ENCODE assay signal across 26 mouse cellular contexts in the genomic region with DNA sequence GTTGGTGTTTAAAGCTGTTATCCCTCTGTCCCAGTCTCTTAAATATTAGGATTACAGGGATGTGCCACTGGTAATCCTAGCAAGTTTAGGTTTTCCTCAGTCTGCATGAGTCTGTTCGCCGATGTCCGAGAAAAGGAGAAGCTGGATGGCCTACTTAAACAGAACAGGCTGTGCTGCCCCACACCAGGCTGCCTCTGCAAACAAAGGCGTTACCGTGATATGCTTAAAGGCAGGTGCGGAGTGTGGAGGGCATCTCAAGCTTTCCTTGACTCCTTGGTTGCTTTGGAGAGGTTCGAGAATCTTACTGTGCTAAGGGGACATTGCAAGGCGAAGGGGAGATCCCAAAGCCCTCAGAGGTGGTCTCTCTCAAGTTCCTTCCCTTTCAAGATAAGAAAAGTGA. TPM values are rescaled to one million over a fixed set of nuclear protein-coding genes. Genes with fewer than 3 reads are reported as not detected.
DNase-seq lines count a peak whose midpoint lies in the region; ATAC-seq and TF ChIP-seq lines count a peak whose summit lies in the region.
"Had no signal": no experiment of that assay in that cellular context is flagged by ENCODE, and none has a peak within 500 bp of the region (broad histone marks: within the 10 kb centered on the region; RNA-seq: fewer than 3 reads in every experiment).

No protein-coding gene starts in this region.

- no peaks in the 10 kb centered on the region for H3K4me1 ChIP-seq in neural tube, embryonic 15.5 days
- H3K4me1 ChIP-seq in limb, embryonic 10.5 days: peaks cover 36% of the 10 kb centered on the region
- peaks cover 19% of the 10 kb centered on the region for H3K4me1 ChIP-seq in limb, embryonic 14.5 days (ENCODE audit: control insufficient read depth, insufficient read depth, low read length)
- H3K4me1 ChIP-seq: hindbrain, embryonic 12.5 days had no signal

- H3K4me2 ChIP-seq in neural tube, embryonic 15.5 days: no peak overlapping the region
- H3K4me2 ChIP-seq in limb, embryonic 14.5 days (replicated peaks; ENCODE audit: low read depth, low read length, severe bottlenecking): no peak overlapping the region
- H3K4me2 ChIP-seq: embryonic facial prominence, embryonic 15.5 days; hindbrain, embryonic 12.5 days had no signal

- no peak overlapping the region for H3K4me3 ChIP-seq in neural tube, embryonic 15.5 days (replicated peaks)
- no peak overlapping the region for H3K4me3 ChIP-seq in limb, embryonic 10.5 days
- no peak overlapping the region for H3K4me3 ChIP-seq in limb, embryonic 14.5 days (replicated peaks; ENCODE audit: low read length)
- H3K4me3 ChIP-seq: embryonic facial prominence, embryonic 15.5 days; erythroblast, embryonic 14.5 days; heart, embryonic 10.5 days; hindbrain, embryonic 12.5 days had no signal

- peak; percentile 25 for DNase-seq in neural tube, embryonic 10.5 days (ENCODE audit: extremely low spot score, low spot score)
- DNase-seq in limb, embryonic 10.5 days (ENCODE audit: low spot score): peak; percentile 59
- no peak for DNase-seq in limb, embryonic 14.5 days (ENCODE audit: low spot score)
- no peak for DNase-seq in cerebellum, adult 11-12 months
- no peak for DNase-seq in adrenal gland, adult (ENCODE audit: inconsistent age in 2 of 2, low spot score in 1 of 2)
- no peak for DNase-seq in B cell, adult 2 months
- DNase-seq: adrenal gland, adult 8-10 months; cerebellum, adult 18-20 months; cerebellum, adult 9-11 months; cerebellum, postnatal 36 days; gastrocnemius, postnatal 10 days; heart, adult 18-20 months; heart, postnatal 10 days; heart, postnatal 4 days had no signal

- H3K27ac ChIP-seq in neural tube, embryonic 15.5 days (replicated peaks): no peak overlapping the region
- peak overlapping the region; percentile 80 for H3K27ac ChIP-seq in limb, embryonic 10.5 days
- H3K27ac ChIP-seq in limb, embryonic 14.5 days (replicated peaks; ENCODE audit: low read depth, low read length): peak overlapping the region; percentile 63
- H3K27ac ChIP-seq: heart, embryonic 10.5 days; hindbrain, embryonic 12.5 days had no signal

- WGBS in neural tube, embryonic 15.5 days: 87% methylated on average over 8 of the region's 8 CpGs
- WGBS in limb, embryonic 10.5 days: 63% methylated on average over 8 of the region's 8 CpGs
- WGBS in limb, embryonic 14.5 days: 38% methylated on average over 8 of the region's 8 CpGs

- H3K9ac ChIP-seq in neural tube, embryonic 15.5 days (replicated peaks): no peak overlapping the region
- H3K9ac ChIP-seq in limb, embryonic 14.5 days (ENCODE audit: low read depth, low read length, severe bottlenecking): no peak overlapping the region
- H3K9ac ChIP-seq: embryonic facial prominence, embryonic 15.5 days; hindbrain, embryonic 12.5 days had no signal

- H3K36me3 ChIP-seq in neural tube, embryonic 15.5 days: no peaks in the 10 kb centered on the region
- H3K36me3 ChIP-seq in limb, embryonic 10.5 days: no peaks in the 10 kb centered on the region
- H3K36me3 ChIP-seq in limb, embryonic 14.5 days (ENCODE audit: control insufficient read depth, insufficient read depth, low read length): no peaks in the 10 kb centered on the region
- H3K36me3 ChIP-seq: embryonic facial prominence, embryonic 15.5 days; heart, embryonic 10.5 days; hindbrain, embryonic 12.5 days had no signal

- TF ChIP-seq POLR2A in limb, embryonic 14.5 days (IDR thresholded peaks at IDR 0.05; ENCODE audit: borderline replicate concordance, extremely low read depth, insufficient read depth, insufficient read length): no peak

- ATAC-seq in neural tube, embryonic 15.5 days (ENCODE audit: low FRiP score): no peak
- no peak for ATAC-seq in limb, embryonic 14.5 days (ENCODE audit: low FRiP score, low read depth)
- ATAC-seq: forebrain, embryonic 16.5 days; hindbrain, embryonic 16.5 days had no signal

- H3K27me3 ChIP-seq in neural tube, embryonic 15.5 days (replicated peaks): no peaks in the 10 kb centered on the region
- no peaks in the 10 kb centered on the region for H3K27me3 ChIP-seq in limb, embryonic 10.5 days (ENCODE audit: low read depth, poor library complexity, severe bottlenecking)
- H3K27me3 ChIP-seq in limb, embryonic 14.5 days (ENCODE audit: control insufficient read depth, insufficient read depth, low read length): no peaks in the 10 kb centered on the region
- H3K27me3 ChIP-seq: embryonic facial prominence, embryonic 15.5 days had no signal

- no peaks in the 10 kb centered on the region for H3K9me3 ChIP-seq in neural tube, embryonic 15.5 days (replicated peaks)
- no peaks in the 10 kb centered on the region for H3K9me3 ChIP-seq in limb, embryonic 10.5 days (replicated peaks)
- H3K9me3 ChIP-seq in limb, embryonic 14.5 days (ENCODE audit: control insufficient read depth, low read length): no peaks in the 10 kb centered on the region
- H3K9me3 ChIP-seq: embryonic facial prominence, embryonic 15.5 days; heart, embryonic 10.5 days; hindbrain, embryonic 12.5 days had no signal

RNA-seq across cellular contexts. Expression of a gene that starts 31.0 kb away (rescaled TPM):
- 0.36 and 0.65 TPM in 2 replicates for polyA plus RNA-seq in neural tube, embryonic 15.5 days (2015; fragmentation: Nextera tagmentation; extraction: Ambion mirVana)
- polyA plus RNA-seq in limb, embryonic 10.5 days (2016; fragmentation: Nextera tagmentation; extraction: Ambion mirVana): not detected in 2 replicates
- not detected in 2 replicates for polyA plus RNA-seq in limb, embryonic 14.5 days (2012; rRNA removed)
- not detected in 2 replicates for polyA plus RNA-seq in limb, embryonic 14.5 days (2014; fragmentation: Nextera tagmentation; extraction: Ambion mirVana)
- polyA plus RNA-seq: erythroblast, embryonic 14.5 days; forebrain, embryonic 11.5 days; frontal cortex, adult 2 months; heart, embryonic 10.5 days; heart, embryonic 14.5 days; intestine, embryonic 14.5 days had no signal

RNA-seq across cellular contexts. Expression of a gene that starts 35.1 kb away (rescaled TPM):
- polyA plus RNA-seq in neural tube, embryonic 15.5 days (2015; fragmentation: Nextera tagmentation; extraction: Ambion mirVana): 7.2 and 7.8 TPM in 2 replicates
- polyA plus RNA-seq in limb, embryonic 10.5 days (2016; fragmentation: Nextera tagmentation; extraction: Ambion mirVana): 0.06 and 0.10 TPM in 2 replicates
- 1.0 and 1.1 TPM in 2 replicates for polyA plus RNA-seq in limb, embryonic 14.5 days (2012; rRNA removed)
- polyA plus RNA-seq in limb, embryonic 14.5 days (2014; fragmentation: Nextera tagmentation; extraction: Ambion mirVana): 0.29 and 0.48 TPM in 2 replicates
- polyA plus RNA-seq: erythroblast, embryonic 14.5 days had no signal

RNA-seq across cellular contexts. Expression of a gene that starts 48.8 kb away (rescaled TPM):
- not detected in 2 replicates for polyA plus RNA-seq in neural tube, embryonic 15.5 days (2015; fragmentation: Nextera tagmentation; extraction: Ambion mirVana)
- polyA plus RNA-seq in limb, embryonic 10.5 days (2016; fragmentation: Nextera tagmentation; extraction: Ambion mirVana): not detected in 2 replicates
- polyA plus RNA-seq in limb, embryonic 14.5 days (2012; rRNA removed): 0.20 and 0.55 TPM in 2 replicates
- not detected in 2 replicates for polyA plus RNA-seq in limb, embryonic 14.5 days (2014; fragmentation: Nextera tagmentation; extraction: Ambion mirVana)
- polyA plus RNA-seq: brain, embryonic 14.5 days; erythroblast, embryonic 14.5 days; forebrain, embryonic 11.5 days; forebrain, embryonic 16.5 days; frontal cortex, adult 2 months; heart, embryonic 10.5 days; heart, embryonic 14.5 days; hindbrain, embryonic 12.5 days; hindbrain, embryonic 16.5 days; intestine, embryonic 14.5 days had no signal

Comparison
In these comparisons a context has a peak if more than half of its experiments do, and no peak if none do; other contexts are left out.
1. DNase-seq: peak in neural tube, embryonic 10.5 days (single experiment) and limb, embryonic 10.5 days (single experiment); none in limb, embryonic 14.5 days (single experiment), cerebellum, adult 11-12 months (single experiment), adrenal gland, adult (0 of 2) and B cell, adult 2 months (0 of 2).